Mouse (Mus musculus): ENCODE measurements around the gene Gsdma2. TPM values are rescaled to one million over a fixed set of nuclear protein-coding genes. Genes with fewer than 3 reads are reported as not detected.
"Not testable (repeated sequence)": the region's sequence is repeated elsewhere in the genome, so short reads cannot be mapped to it uniquely, and the experiment has no call there.

Gsdma2 gene
- total RNA-seq, 2 experiments from 2014 or later = not detected

DNA sequence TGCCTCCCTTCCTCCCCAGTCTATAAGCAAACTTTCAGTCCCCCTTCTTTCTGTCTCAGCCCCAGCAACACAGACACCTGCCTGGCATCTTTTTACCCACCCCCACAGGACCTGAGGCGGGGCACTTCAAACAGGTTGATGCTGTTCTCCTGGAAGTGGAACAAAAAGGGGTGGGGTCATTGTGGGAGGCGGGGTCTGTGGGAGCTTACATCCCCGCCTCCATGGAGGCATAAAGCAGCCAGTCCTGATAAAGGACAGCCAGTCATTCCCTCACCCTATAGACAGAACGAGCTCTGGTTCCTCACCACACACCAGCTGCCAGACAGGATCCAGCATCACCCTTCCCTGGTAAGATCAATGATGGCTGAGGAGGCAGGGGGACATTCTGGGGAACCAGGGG is 17.5 kb downstream of the Gsdma2 start, which contains the start of gene Gsdma:
Gene Gsdma (plus strand): TSS at position 261 of the 400 bp plus-strand sequence.
- no peak for DNase-seq (ENCODE audit: low spot score in 2 of 2)

DNA sequence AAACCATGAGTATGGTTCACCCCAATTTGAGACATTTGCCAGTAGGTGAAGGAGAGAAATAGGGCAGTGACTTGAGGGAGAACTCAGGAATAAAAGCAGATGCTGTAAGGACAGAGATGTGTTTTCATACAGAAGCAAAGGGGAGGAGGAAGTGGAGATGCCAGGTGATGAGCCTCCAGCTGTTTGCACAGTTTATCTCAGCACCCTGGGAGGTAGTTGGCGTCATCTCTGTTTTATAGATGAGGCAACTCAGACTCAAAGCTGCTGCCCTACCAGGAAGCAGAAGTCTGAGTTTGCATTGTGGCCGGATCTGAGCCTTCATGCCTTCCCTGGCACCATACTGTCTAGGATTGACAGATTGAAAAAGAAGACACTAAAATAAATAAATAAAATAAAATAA is 22.4 kb downstream of the Gsdma2 start:
- DNase-seq (ENCODE audit: low spot score in 2 of 2) = no peak

DNA sequence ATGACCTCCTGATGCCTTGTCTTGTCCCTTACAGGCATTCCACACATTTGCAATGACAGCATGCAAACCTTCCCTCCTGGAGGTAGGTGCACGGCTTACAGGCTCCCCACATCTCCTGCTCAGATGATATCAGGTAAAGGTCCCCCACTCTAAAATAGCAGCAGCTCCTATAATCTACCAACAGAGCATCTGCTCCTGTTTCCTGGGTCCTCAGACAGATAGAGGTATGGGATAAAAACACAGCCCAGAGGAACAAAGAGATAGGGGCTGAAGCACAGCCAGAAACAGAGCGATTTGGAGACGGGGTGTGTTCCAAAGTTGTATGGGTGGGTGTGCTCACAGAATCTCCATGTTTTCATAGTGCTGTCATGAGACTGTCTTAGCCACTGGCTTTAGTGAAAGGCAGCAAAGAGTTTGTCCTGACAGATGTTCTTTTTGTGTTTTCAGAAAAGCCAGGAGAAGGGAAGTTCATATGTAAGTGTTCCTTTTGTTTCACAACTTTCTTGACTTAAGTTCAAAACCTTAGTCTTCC is 24.8 kb downstream of the Gsdma2 start:
- DNase-seq (ENCODE audit: low spot score in 2 of 2) = no peak

DNA sequence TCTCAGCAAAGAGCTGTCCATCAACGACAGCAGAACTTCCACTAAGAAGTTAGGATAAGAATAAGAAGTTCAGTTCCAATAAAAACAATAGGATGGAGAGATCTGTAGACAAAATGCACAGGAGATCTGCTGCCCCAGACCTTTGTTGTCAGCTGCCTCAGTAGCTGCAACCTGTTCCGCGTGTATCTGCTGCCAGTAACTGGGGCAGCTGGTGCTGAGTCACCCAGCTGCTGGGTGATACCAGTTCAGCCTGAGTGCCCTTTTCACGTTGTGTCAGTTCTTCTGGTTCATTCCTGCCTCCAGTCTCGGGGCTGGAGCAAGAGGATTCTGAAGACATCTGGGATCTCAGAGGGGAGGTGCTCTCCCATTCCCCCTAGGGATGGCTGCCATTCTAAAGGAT is 25.3 kb downstream of the Gsdma2 start:
- no peak for DNase-seq (ENCODE audit: low spot score in 2 of 2)

DNA sequence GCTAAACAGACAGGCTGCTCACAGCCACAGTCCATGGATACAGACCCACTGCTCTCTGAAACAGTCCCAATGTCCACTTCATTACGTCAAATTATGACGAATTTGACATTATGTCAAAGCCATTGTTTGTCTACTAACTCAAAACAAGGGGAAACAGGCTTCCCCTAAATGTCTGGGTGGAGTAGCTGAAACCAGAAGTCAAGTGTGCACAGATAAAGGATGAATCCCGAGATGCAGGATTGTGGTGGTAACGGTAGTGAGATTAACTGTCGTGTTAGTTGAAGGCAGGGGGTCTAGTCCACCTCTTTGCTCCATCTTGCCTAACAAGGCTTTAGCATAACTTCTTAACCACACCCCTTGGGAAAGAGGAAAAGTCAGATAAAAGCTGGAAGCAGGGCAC is 25.9 kb downstream of the Gsdma2 start:
- no peak for DNase-seq (ENCODE audit: low spot score in 2 of 2)

DNA sequence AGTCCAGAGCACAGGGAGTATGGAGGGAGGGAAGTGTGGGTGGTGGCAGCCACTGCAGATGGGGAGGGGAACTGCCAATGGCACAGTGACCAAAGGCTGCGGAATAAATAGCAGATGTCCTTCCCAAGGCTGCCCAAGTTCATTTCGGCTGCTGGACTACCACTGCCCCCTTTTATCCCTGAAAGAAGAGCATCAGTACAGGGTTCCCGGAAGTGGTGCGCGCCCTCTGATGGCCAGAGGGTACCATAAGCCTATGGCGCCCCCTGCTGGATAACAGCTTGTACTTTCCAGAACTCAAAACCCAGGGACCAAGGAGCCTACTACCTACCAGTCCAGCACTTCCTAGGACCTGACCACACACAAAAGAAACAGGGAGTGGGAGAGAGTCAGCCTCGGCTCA is 26.6 kb downstream of the Gsdma2 start:
- peak; percentile 42 to 45 for DNase-seq (ENCODE audit: low spot score in 2 of 2)

DNA sequence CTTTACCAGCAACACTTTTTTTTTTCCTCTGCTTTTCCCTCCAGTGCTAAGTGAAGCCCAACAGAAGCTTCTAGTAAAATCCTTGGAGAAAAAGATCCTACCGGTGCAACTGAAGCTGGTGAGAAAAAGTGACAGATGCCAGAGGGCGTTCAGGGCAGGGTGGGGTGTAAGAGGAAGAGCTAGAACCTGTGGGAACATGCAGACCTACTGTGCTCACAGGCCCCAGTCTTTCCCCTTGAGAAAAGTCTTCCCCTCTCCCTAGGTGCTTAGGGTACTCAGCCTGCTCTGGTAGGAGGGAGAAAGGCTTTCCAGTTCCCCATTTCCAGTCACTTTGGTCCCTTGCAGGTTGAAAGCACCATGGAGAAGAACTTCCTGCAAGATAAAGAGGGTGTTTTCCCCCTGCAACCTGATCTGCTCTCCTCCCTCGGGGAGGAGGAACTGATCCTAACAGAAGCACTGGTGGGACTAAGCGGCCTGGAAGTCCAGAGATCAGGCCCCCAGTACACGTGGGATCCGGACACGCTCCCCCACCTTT is 29.3 kb downstream of the Gsdma2 start:
- no peak for DNase-seq (ENCODE audit: low spot score in 2 of 2)

DNA sequence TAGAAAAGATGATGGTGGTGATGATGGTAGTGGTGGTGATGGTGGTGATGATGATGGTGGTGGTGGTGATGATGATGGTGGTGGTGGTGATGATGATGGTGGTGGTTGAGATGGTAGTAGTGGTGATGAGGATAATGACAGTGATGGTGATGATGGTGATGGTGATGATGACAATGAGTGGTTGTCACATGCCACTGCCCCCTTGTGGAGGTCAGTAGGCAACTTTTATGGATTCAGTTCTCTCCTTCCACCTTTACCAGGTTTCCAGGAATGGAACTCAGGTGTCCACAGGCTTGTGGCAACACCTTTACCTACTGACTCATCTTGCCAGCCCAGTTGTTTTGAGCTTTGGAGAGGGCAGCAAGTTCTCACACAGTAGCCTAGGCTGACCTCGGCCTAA is 33.5 kb downstream of the Gsdma2 start:
- DNase-seq (ENCODE audit: low spot score in 2 of 2) = no peak

DNA sequence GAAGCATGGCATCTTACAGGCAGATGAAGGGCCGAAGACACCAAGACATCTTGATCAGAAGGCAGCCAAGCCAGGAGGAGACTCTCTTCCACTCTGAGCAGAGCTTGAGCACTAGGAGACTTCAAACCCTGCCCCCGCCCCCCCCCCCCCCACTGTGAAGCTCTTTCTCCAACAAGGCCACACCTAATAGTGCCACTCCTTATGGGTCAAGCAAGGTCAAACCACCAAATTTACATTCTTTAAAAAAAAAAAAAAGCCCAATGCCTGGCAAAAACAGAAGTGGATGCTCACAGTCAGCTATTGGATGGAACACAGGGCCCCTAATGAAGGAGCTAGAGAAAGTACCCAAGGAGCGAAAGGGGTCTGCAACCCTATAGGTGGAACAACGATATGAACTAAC is 34.0 kb downstream of the Gsdma2 start:
- DNase-seq (ENCODE audit: low spot score in 2 of 2) = not testable (repeated sequence)

DNA sequence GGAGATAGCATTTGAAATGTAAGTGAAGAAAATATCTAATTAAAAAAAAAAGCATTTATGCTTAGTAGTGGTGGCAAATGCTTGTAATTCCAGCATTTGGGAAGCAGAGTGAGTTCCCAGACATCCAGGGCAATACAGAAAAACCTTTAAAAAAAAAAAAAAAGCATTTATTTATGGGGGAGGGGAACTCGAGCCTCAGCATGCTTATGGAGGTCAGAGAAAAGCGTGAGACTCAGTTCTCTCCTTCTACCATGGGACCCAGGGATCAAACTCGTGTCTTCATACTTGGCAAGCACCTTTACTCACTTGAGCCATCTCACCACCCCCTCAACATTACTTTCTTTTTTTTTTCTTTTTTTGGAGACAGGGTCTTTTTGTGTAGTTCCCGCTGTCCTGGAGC is 34.6 kb downstream of the Gsdma2 start:
- no peak for DNase-seq (ENCODE audit: low spot score in 2 of 2)

DNA sequence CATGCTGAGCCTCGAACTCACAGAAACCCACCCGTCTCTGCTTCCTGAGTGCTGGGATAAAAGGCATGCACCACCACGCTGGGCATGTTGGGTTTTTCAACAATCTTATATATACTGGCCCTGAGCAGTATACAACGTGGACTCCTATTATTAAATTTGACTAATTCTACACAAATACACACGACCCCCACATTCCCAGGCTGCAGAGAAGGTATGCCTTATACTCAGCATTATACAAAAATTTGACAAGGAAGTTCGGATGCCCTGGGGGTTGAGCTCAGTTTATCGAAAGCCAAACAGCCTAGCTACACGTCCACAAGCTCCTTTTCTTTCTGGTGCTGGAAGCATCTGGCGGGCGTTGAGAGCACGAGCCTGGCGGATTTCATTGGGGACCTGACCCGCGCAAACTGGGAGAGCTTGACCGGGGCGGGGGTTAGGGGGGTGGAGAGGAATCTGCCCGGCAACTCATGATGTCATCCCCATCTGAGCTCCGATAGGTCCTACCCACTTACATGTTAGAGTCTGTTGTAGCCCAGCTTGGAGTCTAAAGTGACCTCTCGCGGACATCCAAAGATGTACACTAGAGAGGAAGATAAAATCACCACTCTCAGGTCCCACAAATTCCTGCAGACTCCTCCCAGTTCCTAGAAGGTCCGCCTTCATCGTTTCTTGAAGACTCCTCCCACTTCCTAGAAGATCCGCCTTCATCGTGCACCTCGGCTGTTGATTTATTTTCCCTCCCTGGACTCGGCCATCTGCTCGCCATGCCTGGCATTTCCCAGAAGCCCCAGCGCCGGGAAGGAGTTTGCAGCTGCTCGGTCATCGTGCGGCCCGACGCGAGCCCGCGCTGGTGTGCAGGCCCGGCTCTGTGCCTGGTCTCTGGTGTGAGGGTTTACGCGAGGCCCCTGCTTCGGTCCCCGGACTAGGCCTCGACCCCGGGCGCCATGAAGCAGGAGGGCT is 35.5 kb downstream of the Gsdma2 start, which contains the start of gene Psmd3:
Gene Psmd3 (plus strand): TSS at position 769 of the 960 bp plus-strand sequence.
- peak; percentile 98 to 99 for DNase-seq (ENCODE audit: low spot score in 2 of 2)

DNA sequence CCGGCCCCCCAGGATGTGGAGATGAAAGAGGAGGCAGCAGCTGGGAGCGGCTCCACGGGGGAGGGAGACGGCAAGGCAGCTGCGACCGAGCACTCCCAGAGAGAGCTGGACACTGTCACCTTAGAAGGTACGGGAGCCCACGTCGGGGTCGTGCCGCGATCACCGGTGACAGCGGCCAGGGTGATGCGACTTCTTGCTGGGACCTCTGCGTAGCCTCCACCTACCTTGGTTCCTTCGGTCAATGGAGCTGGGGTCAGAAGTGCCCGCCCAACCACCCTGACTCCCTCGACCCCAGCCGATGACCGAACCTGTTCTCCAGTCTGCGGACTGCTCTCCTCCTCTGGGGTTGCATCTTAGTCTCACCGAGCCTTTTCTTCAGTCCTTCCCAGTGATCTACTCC is 36.3 kb downstream of the Gsdma2 start:
- no peak for DNase-seq (ENCODE audit: low spot score in 2 of 2)

DNA sequence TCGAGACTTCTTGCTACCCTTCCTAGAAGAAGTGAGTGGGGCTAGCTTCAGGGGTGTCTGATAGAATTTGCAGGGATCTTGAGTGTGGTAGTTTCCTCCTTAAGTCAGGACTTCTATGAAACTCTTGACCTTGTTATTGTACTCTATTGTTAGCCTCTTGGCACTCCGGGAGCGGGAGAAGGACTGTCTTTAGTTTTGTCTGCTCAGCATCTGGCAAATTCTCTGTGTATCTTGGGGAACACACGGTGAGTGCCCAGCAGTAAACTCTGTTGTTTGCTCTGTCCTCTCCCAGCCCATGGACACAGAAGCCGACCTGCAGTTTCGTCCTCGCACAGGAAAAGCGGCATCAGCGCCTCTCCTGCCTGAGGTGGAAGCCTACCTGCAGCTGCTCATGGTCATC is 39.1 kb downstream of the Gsdma2 start:
- DNase-seq (ENCODE audit: low spot score in 2 of 2) = no peak

DNA sequence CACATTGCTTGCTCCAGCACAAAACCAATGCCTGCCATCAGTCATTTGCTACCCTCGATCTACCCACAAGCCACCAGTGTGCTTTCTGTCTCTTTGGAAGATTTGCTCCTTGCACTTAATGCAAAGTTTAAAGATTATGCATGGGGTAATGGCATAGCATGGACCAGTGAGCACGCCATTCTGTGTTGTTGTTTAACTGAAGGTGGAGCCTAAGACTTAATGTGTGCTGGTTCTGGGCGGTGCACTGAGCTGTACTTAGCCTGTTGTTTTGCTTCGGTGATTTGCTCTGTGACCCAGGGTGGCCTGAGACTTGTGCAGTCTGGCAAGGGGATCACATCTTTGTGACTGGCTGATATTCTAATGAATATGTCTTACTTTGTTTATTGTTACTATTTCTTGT is 40.4 kb downstream of the Gsdma2 start:
- DNase-seq (ENCODE audit: low spot score in 2 of 2) = no peak

DNA sequence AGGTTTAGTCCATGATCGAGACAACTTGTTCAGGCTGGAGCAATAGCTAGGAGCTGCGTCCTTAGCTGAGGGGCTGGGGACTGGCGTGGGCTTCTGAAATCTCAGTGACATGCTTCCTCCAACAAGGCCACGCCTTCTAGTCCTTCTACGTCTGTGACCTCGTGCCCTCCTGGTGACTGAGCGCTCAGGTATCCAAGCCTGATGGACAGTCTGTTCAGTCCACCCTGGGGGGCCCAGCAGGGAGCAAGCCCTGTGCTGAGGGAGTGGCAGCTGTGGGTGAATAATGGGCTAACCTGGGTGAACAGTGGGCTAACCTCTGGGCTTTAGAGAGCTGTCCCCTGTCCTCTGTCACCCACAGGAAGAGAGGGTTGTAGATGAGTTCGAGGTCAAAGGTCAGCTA is 41.5 kb downstream of the Gsdma2 start:
- no peak for DNase-seq (ENCODE audit: low spot score in 2 of 2)

DNA sequence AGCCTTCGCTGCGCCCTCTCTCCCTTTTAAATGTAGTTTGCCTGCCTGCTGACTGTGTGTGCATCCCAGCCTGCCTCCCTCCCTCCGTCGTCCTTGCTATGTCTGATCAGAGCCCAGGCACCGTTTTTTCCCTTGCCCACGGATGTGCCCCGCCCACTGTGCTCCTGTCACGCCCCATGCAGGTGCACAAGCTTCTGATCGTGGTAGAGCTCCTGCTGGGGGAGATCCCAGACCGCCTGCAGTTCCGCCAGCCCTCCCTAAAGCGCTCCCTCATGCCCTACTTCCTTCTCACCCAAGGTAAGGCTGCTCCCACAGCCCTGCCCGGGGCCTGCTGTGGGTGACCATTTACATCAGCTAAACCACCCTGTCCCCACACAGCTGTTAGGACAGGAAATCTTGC is 46.6 kb downstream of the Gsdma2 start:
- DNase-seq (ENCODE audit: low spot score in 2 of 2) = no peak

DNA sequence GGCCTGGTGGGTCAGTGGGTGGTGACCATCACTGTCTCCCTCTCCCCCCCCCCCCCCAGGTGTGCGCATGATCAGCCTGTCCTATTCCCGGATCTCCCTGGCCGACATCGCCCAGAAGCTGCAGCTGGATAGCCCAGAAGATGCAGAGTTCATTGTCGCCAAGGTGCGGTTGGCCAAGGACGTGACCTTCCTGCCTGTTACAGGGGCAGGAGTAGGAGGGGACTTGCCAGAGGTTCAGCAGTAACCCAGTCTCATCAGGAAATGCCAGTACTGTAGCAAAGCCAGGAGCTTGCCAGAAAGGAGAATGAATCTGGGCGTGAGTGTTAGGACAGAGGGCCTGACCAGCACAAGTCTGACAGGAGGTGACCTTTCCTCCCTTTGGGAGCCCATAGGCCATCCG is 47.2 kb downstream of the Gsdma2 start:
- DNase-seq (ENCODE audit: low spot score in 2 of 2) = no peak

DNA sequence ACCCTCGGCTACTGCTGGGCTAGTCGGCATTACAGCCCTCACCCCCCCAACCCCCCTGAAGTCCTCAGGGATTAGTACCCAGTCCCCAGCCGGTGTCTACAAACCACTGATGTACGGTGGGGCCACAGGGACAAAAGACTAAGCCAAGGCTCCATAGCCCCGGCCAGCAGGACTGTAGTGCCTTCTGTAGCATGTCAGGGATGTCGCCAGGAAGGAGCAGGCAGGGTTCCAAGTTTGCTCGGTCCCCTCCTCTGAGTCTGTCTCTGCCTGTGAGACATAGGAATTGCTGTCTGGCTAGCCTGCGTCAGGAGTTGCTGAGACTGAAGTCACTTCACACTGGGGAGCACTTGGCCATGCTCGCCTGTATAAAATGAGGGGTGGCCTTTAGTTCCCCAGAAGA is 47.7 kb downstream of the Gsdma2 start:
- no peak for DNase-seq (ENCODE audit: low spot score in 2 of 2)

DNA sequence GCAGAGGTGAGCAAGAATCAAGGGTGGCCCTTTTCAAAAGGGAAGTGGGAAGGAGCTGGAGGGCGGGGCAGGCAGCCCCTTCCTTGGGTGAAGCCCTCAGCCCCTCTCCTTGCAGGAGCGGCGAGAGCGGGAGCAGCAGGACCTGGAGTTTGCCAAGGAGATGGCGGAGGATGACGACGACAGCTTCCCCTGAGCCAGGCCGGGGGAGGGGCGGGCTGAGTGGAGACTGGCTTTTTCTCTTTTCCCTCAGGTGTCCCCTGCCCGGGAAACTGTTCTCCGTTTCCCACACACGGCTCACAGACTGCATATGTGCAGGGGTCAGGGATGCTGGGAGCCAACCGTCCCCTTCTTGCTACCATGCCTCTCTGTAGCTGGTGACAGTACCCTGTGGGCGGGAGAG is 48.8 kb downstream of the Gsdma2 start:
- peak in 1 of 2 experiments; percentile 30 for DNase-seq (ENCODE audit: low spot score in 2 of 2)

DNA sequence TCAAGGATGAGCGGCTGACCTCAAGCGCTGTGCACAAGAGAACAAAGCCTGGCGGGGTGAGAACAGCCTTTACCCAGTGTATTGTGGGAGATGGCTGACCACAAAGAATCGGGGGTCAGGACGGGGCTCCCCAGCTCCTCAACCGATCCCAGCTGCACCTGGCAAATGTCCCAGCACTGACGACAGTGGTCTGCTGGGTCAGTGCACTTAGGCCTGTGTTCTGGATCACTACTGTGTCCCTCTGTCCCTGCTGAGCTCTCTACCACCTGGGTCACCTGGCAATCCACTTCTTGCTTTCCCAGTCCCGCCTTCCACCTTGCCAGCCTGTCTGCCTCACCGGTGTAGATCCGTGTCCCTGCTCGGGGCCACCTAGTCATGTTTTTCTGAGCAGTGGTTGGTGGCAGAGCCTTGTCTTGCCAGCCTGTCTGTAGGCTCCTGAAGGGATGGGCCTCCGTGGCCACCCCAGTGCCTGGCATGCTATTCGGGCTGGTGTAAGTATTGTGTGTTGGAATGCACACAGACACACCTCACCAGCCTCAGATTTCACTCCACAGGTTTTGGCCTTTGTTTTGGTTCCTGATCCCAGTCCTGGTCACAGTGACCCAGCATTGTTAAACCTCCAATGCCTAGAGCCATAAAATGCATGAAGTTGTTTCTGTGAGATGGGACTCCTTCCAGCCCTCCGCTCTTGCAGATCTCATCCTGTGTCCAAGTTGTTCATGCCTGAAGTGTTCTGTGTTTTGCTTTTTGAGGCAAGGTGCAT is 50.1 kb downstream of the Gsdma2 start:
- DNase-seq (ENCODE audit: low spot score in 2 of 2) = no peak

DNA sequence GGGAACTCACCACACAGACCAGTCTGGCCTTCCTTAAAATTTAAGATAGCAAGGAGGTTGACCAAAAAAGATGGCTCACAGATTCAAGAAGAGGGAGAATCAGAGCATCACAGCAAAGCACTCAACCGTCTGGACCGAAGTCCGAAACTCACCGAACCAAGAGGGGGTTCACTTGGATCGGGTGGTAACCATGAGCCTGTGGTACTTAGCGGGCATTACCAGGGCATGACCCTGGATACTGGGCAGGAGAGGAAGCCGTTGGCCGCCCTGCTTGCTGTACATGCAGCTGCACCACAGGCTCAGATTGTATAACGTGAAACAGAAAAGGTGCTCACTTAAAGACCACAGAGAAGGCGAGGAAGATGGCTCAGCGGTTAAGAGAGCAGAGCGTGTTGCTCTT is 50.7 kb downstream of the Gsdma2 start:
- DNase-seq (ENCODE audit: low spot score in 2 of 2) = no peak
